Mouse (Mus musculus): ENCODE results near the gene Krtdap.

- TF ChIP-seq CTCF (IDR thresholded peaks at IDR 0.05; ENCODE audit: control insufficient read depth, insufficient read depth, insufficient replicate concordance, low read depth, low read length) = no peak
- TF ChIP-seq POLR2A (IDR thresholded peaks at IDR 0.05; ENCODE audit: control insufficient read depth, low read depth, low read length) = no peak
These were observed 49.6 kb downstream of the Krtdap start for GRCm38 (mm10) chr7:30837277-30837676.

Data from testis, adult 2 months (tissue).